Mouse (Mus musculus) urinary bladder, postnatal 10 days (tissue): ENCODE data around the gene Mrpl22.
"Not testable (repeated sequence)": the region's sequence is repeated elsewhere in the genome, so short reads cannot be mapped to it uniquely, and the experiment has no call there.

Source experiments
- DNase-seq: peaks from one replicate; pipeline ENCODE4 v3.0.0; 2022; ENCODE audit warnings: low spot score

The Mrpl22 gene

GRCm38 (mm10) chr11:58171459-58172091 lies at the start of gene Mrpl22:
Gene Mrpl22 (plus strand): TSS chr11:58171661.
- peak; percentile 88 for DNase-seq

- DNase-seq = no peak
Measured at GRCm38 (mm10) chr11:58123711-58124110, 47.8 kb upstream of the Mrpl22 start.

GRCm38 (mm10) chr11:58125021-58125420 lies 46.4 kb upstream of the Mrpl22 start:
- DNase-seq = no peak

- no peak for DNase-seq
Measured at GRCm38 (mm10) chr11:58126397-58127160, 44.9 kb upstream of the Mrpl22 start.

GRCm38 (mm10) chr11:58127544-58127943 lies 43.9 kb upstream of the Mrpl22 start:
- no peak for DNase-seq

- DNase-seq = no peak
Measured at GRCm38 (mm10) chr11:58129302-58129843, 42.1 kb upstream of the Mrpl22 start.

- no peak for DNase-seq
Measured at GRCm38 (mm10) chr11:58132026-58132425, 39.4 kb upstream of the Mrpl22 start.

GRCm38 (mm10) chr11:58134869-58135268 lies 36.6 kb upstream of the Mrpl22 start:
- no peak for DNase-seq

- no peak for DNase-seq
Measured at GRCm38 (mm10) chr11:58135296-58135695, 36.2 kb upstream of the Mrpl22 start.

GRCm38 (mm10) chr11:58136677-58137076 lies 34.8 kb upstream of the Mrpl22 start:
- no peak for DNase-seq

GRCm38 (mm10) chr11:58138821-58139220 lies 32.6 kb upstream of the Mrpl22 start:
- DNase-seq = no peak

- no peak for DNase-seq
Measured at GRCm38 (mm10) chr11:58139466-58139865, 32.0 kb upstream of the Mrpl22 start.

- DNase-seq = no peak
Measured at GRCm38 (mm10) chr11:58143704-58144426, 27.6 kb upstream of the Mrpl22 start.

- DNase-seq = no peak
Measured at GRCm38 (mm10) chr11:58146241-58146640, 25.2 kb upstream of the Mrpl22 start.

GRCm38 (mm10) chr11:58155458-58155857 lies 16.0 kb upstream of the Mrpl22 start:
- no peak for DNase-seq

- no peak for DNase-seq
Measured at GRCm38 (mm10) chr11:58156871-58157270, 14.6 kb upstream of the Mrpl22 start.

- no peak for DNase-seq
Measured at GRCm38 (mm10) chr11:58165072-58165471, 6.4 kb upstream of the Mrpl22 start.

- DNase-seq = no peak
Measured at GRCm38 (mm10) chr11:58167822-58168166, 3.7 kb upstream of the Mrpl22 start.

- DNase-seq = peak; percentile 41
Measured at GRCm38 (mm10) chr11:58168167-58168915, 3.1 kb upstream of the Mrpl22 start, which contains the start of gene Gemin5. Gene Gemin5 (minus strand): TSS chr11:58168539.

GRCm38 (mm10) chr11:58169666-58170065 lies 1.8 kb upstream of the Mrpl22 start:
- no peak for DNase-seq

GRCm38 (mm10) chr11:58179563-58179962 lies 8.1 kb downstream of the Mrpl22 start:
- DNase-seq = peak; percentile 20

- DNase-seq = not testable (repeated sequence)
Measured at GRCm38 (mm10) chr11:58179986-58180385, 8.5 kb downstream of the Mrpl22 start.
